Mouse (Mus musculus): ENCODE measurements around the gene Olfr191. TPM values are rescaled to one million over a fixed set of nuclear protein-coding genes. Genes with fewer than 3 reads are reported as not detected.
"Not testable (repeated sequence)": the region's sequence is repeated elsewhere in the genome, so short reads cannot be mapped to it uniquely, and the experiment has no call there.

Gene Olfr191
- polyA plus RNA-seq (2015; fragmentation: Nextera tagmentation; extraction: Ambion mirVana): not detected in 2 replicates

GRCm38 (mm10) chr16:59089722-59090121, at the start of gene Olfr191:
TSS of gene Olfr191 (minus strand) at chr16:59089822.
- not testable (repeated sequence) for H3K27ac ChIP-seq; H3K4me1 ChIP-seq; H3K36me3 ChIP-seq; H3K9me3 ChIP-seq; ATAC-seq (ENCODE audit: insufficient number of reproducible peaks, insufficient read depth, low FRiP score, low TSS enrichment, low read depth); H3K4me2 ChIP-seq; H3K4me3 ChIP-seq; H3K9ac ChIP-seq; H3K27me3 ChIP-seq
- WGBS: 62% methylated on average over 1 of the region's 1 CpGs

- Histone ChIP-seq H3K9me3 (no peaks in the 10 kb centered on the region), H3K4me2 (no peak overlapping the region), H3K4me1 (no peaks in the 10 kb centered on the region), H3K27me3 (no peaks in the 10 kb centered on the region), H3K4me3 (no peak overlapping the region), H3K36me3 (no peaks in the 10 kb centered on the region), H3K27ac (no peak overlapping the region), H3K9ac (no peak overlapping the region)
- WGBS: 84% methylated on average over 1 of the region's 1 CpGs
- ATAC-seq (ENCODE audit: insufficient number of reproducible peaks, insufficient read depth, low FRiP score, low TSS enrichment, low read depth): no peak
Measured at GRCm38 (mm10) chr16:59130740-59131139, 41.1 kb upstream of the Olfr191 start.

- Histone ChIP-seq H3K27ac (no peak within 1 kb of the TSS), H3K4me1 (no peaks in the 10 kb centered on the region), H3K36me3 (no peaks in the 10 kb centered on the region), H3K27me3 (no peaks in the 10 kb centered on the region), H3K4me2 (no peak within 1 kb of the TSS), H3K9ac (no peak within 1 kb of the TSS), H3K9me3 (no peaks in the 10 kb centered on the region), H3K4me3 (no peak within 1 kb of the TSS)
- ATAC-seq (ENCODE audit: insufficient number of reproducible peaks, insufficient read depth, low FRiP score, low TSS enrichment, low read depth): no peak
Measured at GRCm38 (mm10) chr16:59120969-59121368, 31.3 kb upstream of the Olfr191 start, which contains the start of gene Olfr194. TSS of gene Olfr194 (minus strand) at chr16:59121069.

GRCm38 (mm10) chr16:59111781-59112180, 22.2 kb upstream of the Olfr191 start, which contains the start of gene Olfr193:
TSS of gene Olfr193 (minus strand) at chr16:59111881.
- Histone ChIP-seq H3K4me2 (no peak within 1 kb of the TSS), H3K9ac (no peak within 1 kb of the TSS), H3K9me3 (no peaks in the 10 kb centered on the region), H3K27me3 (no peaks in the 10 kb centered on the region), H3K4me1 (no peaks in the 10 kb centered on the region), H3K4me3 (no peak within 1 kb of the TSS), H3K36me3 (no peaks in the 10 kb centered on the region), H3K27ac (no peak within 1 kb of the TSS)
- ATAC-seq (ENCODE audit: insufficient number of reproducible peaks, insufficient read depth, low FRiP score, low TSS enrichment, low read depth): no peak
- WGBS: 88% methylated on average over 1 of the region's 1 CpGs

- not testable (repeated sequence) for H3K4me1 ChIP-seq; H3K9me3 ChIP-seq; H3K27ac ChIP-seq; H3K27me3 ChIP-seq; H3K36me3 ChIP-seq; H3K4me2 ChIP-seq; H3K9ac ChIP-seq; ATAC-seq (ENCODE audit: insufficient number of reproducible peaks, insufficient read depth, low FRiP score, low TSS enrichment, low read depth); H3K4me3 ChIP-seq
- 65% methylated on average over 5 of the region's 5 CpGs for WGBS
Measured at GRCm38 (mm10) chr16:59108522-59108921, 18.9 kb upstream of the Olfr191 start.

GRCm38 (mm10) chr16:59105312-59105711, 15.7 kb upstream of the Olfr191 start:
- no peaks in the 10 kb centered on the region for H3K9me3 ChIP-seq
- 75% methylated on average over 2 of the region's 2 CpGs for WGBS
- no peaks in the 10 kb centered on the region for H3K4me1 ChIP-seq
- ATAC-seq (ENCODE audit: insufficient number of reproducible peaks, insufficient read depth, low FRiP score, low TSS enrichment, low read depth): no peak
- H3K36me3 ChIP-seq: no peaks in the 10 kb centered on the region
- H3K4me2 ChIP-seq: no peak overlapping the region
- H3K27me3 ChIP-seq: no peaks in the 10 kb centered on the region
- no peak overlapping the region for H3K4me3 ChIP-seq
- no peak overlapping the region for H3K27ac ChIP-seq
- no peak overlapping the region for H3K9ac ChIP-seq

- not testable (repeated sequence) for H3K9ac ChIP-seq; H3K36me3 ChIP-seq; ATAC-seq (ENCODE audit: insufficient number of reproducible peaks, insufficient read depth, low FRiP score, low TSS enrichment, low read depth)
Measured at GRCm38 (mm10) chr16:59081113-59081512, 8.5 kb downstream of the Olfr191 start.

GRCm38 (mm10) chr16:59077905-59078304, 11.7 kb downstream of the Olfr191 start, which contains the start of gene Olfr190:
TSS of gene Olfr190 (minus strand) at chr16:59078005.
- Histone ChIP-seq H3K4me2 (no peak within 1 kb of the TSS), H3K36me3 (no peaks in the 10 kb centered on the region), H3K27me3 (no peaks in the 10 kb centered on the region), H3K9ac (no peak within 1 kb of the TSS), H3K4me1 (no peaks in the 10 kb centered on the region), H3K9me3 (no peaks in the 10 kb centered on the region), H3K4me3 (no peak within 1 kb of the TSS), H3K27ac (no peak within 1 kb of the TSS)
- 87% methylated on average over 5 of the region's 5 CpGs for WGBS
- ATAC-seq (ENCODE audit: insufficient number of reproducible peaks, insufficient read depth, low FRiP score, low TSS enrichment, low read depth): no peak

More at GRCm38 (mm10) chr16:59081113-59081512, 8.5 kb downstream of the Olfr191 start:
- not testable (repeated sequence) for H3K9me3 ChIP-seq, H3K27ac ChIP-seq, H3K4me3 ChIP-seq, H3K4me1 ChIP-seq, H3K4me2 ChIP-seq, H3K27me3 ChIP-seq
- WGBS: 77% methylated on average over 2 of the region's 2 CpGs

- H3K4me3 ChIP-seq: no peak overlapping the region
- H3K27me3 ChIP-seq: no peaks in the 10 kb centered on the region
- no peak for ATAC-seq (ENCODE audit: insufficient number of reproducible peaks, insufficient read depth, low FRiP score, low TSS enrichment, low read depth)
- no peaks in the 10 kb centered on the region for H3K4me1 ChIP-seq
- no peak overlapping the region for H3K27ac ChIP-seq
- no peak overlapping the region for H3K9ac ChIP-seq
- 85% methylated on average over 1 of the region's 1 CpGs for WGBS
- H3K9me3 ChIP-seq: no peaks in the 10 kb centered on the region
- no peaks in the 10 kb centered on the region for H3K36me3 ChIP-seq
- no peak overlapping the region for H3K4me2 ChIP-seq
Measured at GRCm38 (mm10) chr16:59073520-59073919, 16.1 kb downstream of the Olfr191 start.

GRCm38 (mm10) chr16:59071755-59072154, 17.9 kb downstream of the Olfr191 start:
- Histone ChIP-seq H3K27ac (no peak overlapping the region), H3K4me2 (no peak overlapping the region), H3K9ac (no peak overlapping the region), H3K4me1 (no peaks in the 10 kb centered on the region), H3K27me3 (no peaks in the 10 kb centered on the region), H3K36me3 (no peaks in the 10 kb centered on the region), H3K4me3 (no peak overlapping the region), H3K9me3 (no peaks in the 10 kb centered on the region)
- no peak for ATAC-seq (ENCODE audit: insufficient number of reproducible peaks, insufficient read depth, low FRiP score, low TSS enrichment, low read depth)

GRCm38 (mm10) chr16:59062411-59062810, 27.2 kb downstream of the Olfr191 start:
- not testable (repeated sequence) for H3K4me2 ChIP-seq; H3K27me3 ChIP-seq; H3K4me3 ChIP-seq; H3K27ac ChIP-seq; H3K4me1 ChIP-seq; H3K9me3 ChIP-seq; ATAC-seq (ENCODE audit: insufficient number of reproducible peaks, insufficient read depth, low FRiP score, low TSS enrichment, low read depth); H3K9ac ChIP-seq; H3K36me3 ChIP-seq
- 68% methylated on average over 3 of the region's 3 CpGs for WGBS

GRCm38 (mm10) chr16:59049286-59049685, 40.3 kb downstream of the Olfr191 start:
- H3K36me3 ChIP-seq: not testable (repeated sequence)
- 90% methylated on average over 2 of the region's 2 CpGs for WGBS

GRCm38 (mm10) chr16:59048860-59049259, 40.8 kb downstream of the Olfr191 start:
- H3K4me3 ChIP-seq: no peak overlapping the region
- no peaks in the 10 kb centered on the region for H3K9me3 ChIP-seq
- H3K9ac ChIP-seq: no peak overlapping the region
- no peaks in the 10 kb centered on the region for H3K4me1 ChIP-seq
- no peak overlapping the region for H3K4me2 ChIP-seq
- no peaks in the 10 kb centered on the region for H3K27me3 ChIP-seq
- no peaks in the 10 kb centered on the region for H3K36me3 ChIP-seq
- 74% methylated on average over 1 of the region's 1 CpGs for WGBS
- no peak for ATAC-seq (ENCODE audit: insufficient number of reproducible peaks, insufficient read depth, low FRiP score, low TSS enrichment, low read depth)
- H3K27ac ChIP-seq: no peak overlapping the region

More at GRCm38 (mm10) chr16:59049286-59049685, 40.3 kb downstream of the Olfr191 start:
- not testable (repeated sequence) for H3K4me2 ChIP-seq; H3K9ac ChIP-seq; H3K27me3 ChIP-seq; H3K4me1 ChIP-seq; H3K4me3 ChIP-seq; H3K9me3 ChIP-seq; H3K27ac ChIP-seq; ATAC-seq (ENCODE audit: insufficient number of reproducible peaks, insufficient read depth, low FRiP score, low TSS enrichment, low read depth)

All from embryonic facial prominence, embryonic 13.5 days (tissue).